Mouse (Mus musculus): ENCODE results near the gene Vmn2r109. TPM values are rescaled to one million over a fixed set of nuclear protein-coding genes. Genes with fewer than 3 reads are reported as not detected.
"Not testable (repeated sequence)": the region's sequence is repeated elsewhere in the genome, so short reads cannot be mapped to it uniquely, and the experiment has no call there.

Vmn2r109 gene
- total RNA-seq (2021), result not detected
- long read RNA-seq, experiment 1, result 0 reads
- long read RNA-seq, experiment 2, result 0 reads

DNA sequence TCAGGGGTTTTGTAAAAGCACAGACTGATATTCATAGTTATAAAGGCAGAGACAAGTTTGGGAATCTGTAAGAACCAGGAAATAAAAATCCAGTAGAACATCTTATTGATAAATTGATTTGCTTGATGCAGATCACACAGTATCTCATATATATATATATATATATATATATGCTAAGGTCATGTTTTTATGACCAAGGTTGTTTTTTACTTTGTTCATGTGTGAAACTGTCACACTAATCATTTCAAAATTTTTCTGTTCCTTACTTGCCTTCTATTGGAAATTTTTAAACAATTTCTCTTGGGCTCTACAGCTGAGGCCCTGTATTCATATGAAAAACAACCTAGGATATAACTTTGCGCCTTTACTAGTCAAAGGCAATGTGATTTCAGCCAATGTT is at the start of gene Vmn2r109:
Vmn2r109 (minus strand) TSS at position 101 of the 400 bp plus-strand sequence.
- Histone ChIP-seq H3K27ac (no peak within 1 kb of the TSS), H3K4me3 (no peak within 1 kb of the TSS)
- no peak for TF ChIP-seq CTCF (IDR thresholded peaks at IDR 0.05)
- no peak for DNase-seq
- intact Hi-C loops (cut with DNase I), result no loop called here

DNA sequence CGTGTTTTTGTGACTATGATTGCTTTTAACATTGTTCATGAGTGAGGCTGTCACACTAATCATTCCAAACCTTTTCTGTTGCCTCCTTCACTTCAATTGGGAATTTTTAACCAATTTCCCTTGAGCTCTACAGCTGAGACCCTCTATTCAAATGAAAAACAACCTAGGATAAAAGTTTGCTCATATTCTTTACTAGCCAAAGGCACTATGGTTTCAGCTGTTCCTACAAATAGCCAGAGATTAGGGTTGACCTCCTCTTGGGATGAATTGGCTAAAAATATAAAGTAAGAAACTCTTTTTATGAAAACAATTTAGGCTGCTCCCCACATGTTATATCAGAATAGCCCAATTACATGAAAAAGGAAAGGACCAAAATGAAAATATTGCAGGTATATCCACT is 31.8 kb upstream of the Vmn2r109 start, which contains the start of gene Vmn2r110:
Vmn2r110 (minus strand) TSS at position 101 of the 400 bp plus-strand sequence.
- TF ChIP-seq CTCF (IDR thresholded peaks at IDR 0.05), result no peak
- Histone ChIP-seq H3K4me3 (no peak within 1 kb of the TSS), H3K27ac (no peak within 1 kb of the TSS)
- intact Hi-C loops (cut with DNase I), result no loop called here
- no peak for DNase-seq

DNA sequence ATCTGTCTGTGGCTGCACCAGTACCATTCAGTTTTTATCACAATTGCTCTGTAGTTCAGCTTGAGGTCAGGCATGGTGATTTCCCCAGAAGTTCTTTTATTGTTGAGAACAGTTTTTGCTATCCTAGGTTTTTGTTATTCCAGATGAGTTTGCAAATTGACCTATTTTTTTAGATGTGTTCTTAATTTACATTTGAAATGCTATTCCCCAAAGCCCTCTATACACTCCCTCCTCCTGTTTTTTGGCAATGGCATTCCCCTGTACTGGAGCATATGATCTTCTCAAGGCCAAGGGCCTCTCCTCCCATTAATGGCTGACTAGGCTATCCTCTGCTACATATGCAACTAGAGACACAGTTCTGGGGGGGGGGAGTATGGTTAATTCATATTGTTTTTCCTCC is 56.3 kb downstream of the Vmn2r109 start:
- H3K4me3 ChIP-seq; intact Hi-C loops (cut with DNase I); DNase-seq; H3K27ac ChIP-seq: not testable (repeated sequence)

DNA sequence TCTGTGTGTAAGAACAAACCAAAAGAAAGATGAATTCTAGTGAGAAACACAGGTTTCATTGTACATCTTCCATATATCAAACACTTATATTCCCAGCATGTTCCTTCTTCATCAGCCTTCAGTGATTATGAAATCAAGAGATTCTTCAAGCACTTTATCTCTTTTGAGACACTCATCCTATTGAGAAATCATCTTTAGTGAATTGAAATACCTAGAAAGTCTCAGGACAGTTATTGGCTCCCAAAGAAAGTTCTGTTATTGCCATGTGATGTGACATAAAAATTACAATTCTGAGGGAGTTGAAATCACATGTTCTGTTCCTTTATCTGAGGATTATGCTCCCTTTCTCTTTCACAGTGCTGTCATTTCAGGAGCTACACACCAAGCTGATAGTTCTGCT is 66.7 kb downstream of the Vmn2r109 start, which contains the start of gene Vmn1r225:
Vmn1r225 (plus strand) TSS at position 301 of the 400 bp plus-strand sequence.
- intact Hi-C loops (cut with DNase I), result no loop called here
- H3K4me3 ChIP-seq, result no peak within 1 kb of the TSS
- no peak for DNase-seq
- no peak for TF ChIP-seq CTCF (IDR thresholded peaks at IDR 0.05)
- H3K27ac ChIP-seq, result no peak within 1 kb of the TSS

Other genes starting within 250 kb of the Vmn2r109 start
- gene Vmn2r107, start 219.5 kb downstream of the Vmn2r109 start, total RNA-seq (2021), result not detected
- gene Vmn1r224, start 150.6 kb downstream of the Vmn2r109 start, total RNA-seq (2021), result not detected
- gene Vmn2r108, start 83.4 kb downstream of the Vmn2r109 start, total RNA-seq (2021), result not detected
- not detected for gene Vmn1r225, start 66.6 kb downstream of the Vmn2r109 start, total RNA-seq (2021)
- gene Vmn2r110, start 31.7 kb upstream of the Vmn2r109 start, total RNA-seq (2021), result not detected
- gene Fpr-rs3, start 60.1 kb upstream of the Vmn2r109 start, total RNA-seq (2021), result not detected
- not detected for gene Vmn1r226, start 118.1 kb upstream of the Vmn2r109 start, total RNA-seq (2021)
- gene Vmn1r227, start 165.1 kb upstream of the Vmn2r109 start, total RNA-seq (2021), result not detected
- not detected for gene Vmn1r228, start 221.4 kb upstream of the Vmn2r109 start, total RNA-seq (2021)
- gene Vmn1r229, start 246.8 kb upstream of the Vmn2r109 start, total RNA-seq (2021), result not detected

Data from gastrocnemius, adult 2 months (tissue).